Mouse (Mus musculus): Measurements from ENCODE around the gene Nom1. TPM values are rescaled to one million over a fixed set of nuclear protein-coding genes. Genes with fewer than 3 reads are reported as not detected.

Gene Nom1
- polyA plus RNA-seq, 1 experiment from 2014 or later, result 25.5 TPM

- no peak overlapping the region for H3K4me3 ChIP-seq (replicated peaks)
- no peak for ATAC-seq (ENCODE audit: insufficient number of reproducible peaks, low FRiP score, low TSS enrichment, low read depth)
- no peaks in the 10 kb centered on the region for H3K9me3 ChIP-seq (replicated peaks)
- H3K27me3 ChIP-seq, result peaks cover 97% of the 10 kb centered on the region
- H3K4me1 ChIP-seq, result 0 out of 2 replicates have a peak, but pooled peaks cover 4% of the 10 kb centered on the region
- H3K27ac ChIP-seq (replicated peaks), result no peak overlapping the region
- no peak overlapping the region for H3K9ac ChIP-seq
- no peaks in the 10 kb centered on the region for H3K36me3 ChIP-seq
- 2% methylated on average over 38 of the region's 38 CpGs for WGBS
- no peak overlapping the region for H3K4me2 ChIP-seq (replicated peaks)
Observed at GRCm38 (mm10) chr5:29484965-29485940, 50.8 kb downstream of the Nom1 start.

DNA sequence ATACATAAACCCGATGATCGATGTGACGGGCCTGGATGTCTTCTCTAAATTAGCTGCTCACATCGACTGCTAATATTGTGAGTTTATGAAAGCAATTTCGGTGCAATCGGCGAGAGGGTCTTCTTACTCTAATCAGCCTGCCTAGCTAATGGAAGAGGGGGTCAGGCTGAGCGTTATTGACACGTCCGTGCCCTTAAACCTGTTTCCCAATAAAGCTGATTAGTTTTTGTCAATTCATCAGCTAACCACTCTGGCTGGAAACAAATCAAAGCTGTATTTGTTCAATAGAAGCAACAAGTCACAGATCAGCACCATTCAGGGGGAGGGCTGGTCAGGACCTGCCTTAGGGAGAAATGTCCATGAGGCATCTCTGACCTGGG, 51.5 kb downstream of the Nom1 start:
- Histone ChIP-seq H3K27me3 (peaks cover 93% of the 10 kb centered on the region), H3K9ac (no peak overlapping the region), H3K36me3 (no peaks in the 10 kb centered on the region), H3K4me3 (replicated peaks) (no peak overlapping the region), H3K9me3 (replicated peaks) (no peaks in the 10 kb centered on the region), H3K27ac (replicated peaks) (no peak overlapping the region), H3K4me1 (0 out of 2 replicates have a peak, but pooled peaks cover 4% of the 10 kb centered on the region), H3K4me2 (replicated peaks) (no peak overlapping the region)
- ATAC-seq (ENCODE audit: insufficient number of reproducible peaks, low FRiP score, low TSS enrichment, low read depth), result no peak
- WGBS, result 2% methylated on average over 10 of the region's 10 CpGs

GRCm38 (mm10) chr5:29487321-29487720, 52.9 kb downstream of the Nom1 start:
- Histone ChIP-seq H3K27ac (replicated peaks) (no peak overlapping the region), H3K27me3 (peaks cover 85% of the 10 kb centered on the region), H3K4me3 (replicated peaks) (no peak overlapping the region), H3K4me1 (0 out of 2 replicates have a peak, but pooled peaks cover 4% of the 10 kb centered on the region), H3K9me3 (replicated peaks) (no peaks in the 10 kb centered on the region), H3K4me2 (replicated peaks) (no peak overlapping the region), H3K9ac (no peak overlapping the region), H3K36me3 (no peaks in the 10 kb centered on the region)
- 12% methylated on average over 13 of the region's 13 CpGs for WGBS
- no peak for ATAC-seq (ENCODE audit: insufficient number of reproducible peaks, low FRiP score, low TSS enrichment, low read depth)

- no peak overlapping the region for H3K27ac ChIP-seq (replicated peaks)
- no peak overlapping the region for H3K4me3 ChIP-seq (replicated peaks)
- no peaks in the 10 kb centered on the region for H3K4me1 ChIP-seq
- ATAC-seq (ENCODE audit: insufficient number of reproducible peaks, low FRiP score, low TSS enrichment, low read depth), result no peak
- WGBS, result 79% methylated on average over 3 of the region's 3 CpGs
- no peaks in the 10 kb centered on the region for H3K27me3 ChIP-seq
- H3K4me2 ChIP-seq (replicated peaks), result no peak overlapping the region
- H3K9ac ChIP-seq, result no peak overlapping the region
- no peaks in the 10 kb centered on the region for H3K9me3 ChIP-seq (replicated peaks)
- H3K36me3 ChIP-seq, result no peaks in the 10 kb centered on the region
Observed at GRCm38 (mm10) chr5:29507013-29507412, 72.5 kb downstream of the Nom1 start.

Other genes with a start within 250 kb of the Nom1 start
- gene Rnf32, start 238.7 kb upstream of the Nom1 start, polyA plus RNA-seq (2015; fragmentation: Nextera tagmentation; extraction: Ambion mirVana), result 5.3 and 9.1 TPM in 2 replicates
- 9.9 and 10.3 TPM in 2 replicates for gene Lmbr1, start 56.3 kb upstream of the Nom1 start, polyA plus RNA-seq (2015; fragmentation: Nextera tagmentation; extraction: Ambion mirVana)
- 0.11 and 0.13 TPM in 2 replicates for gene Mnx1, start 43.8 kb downstream of the Nom1 start, polyA plus RNA-seq (2015; fragmentation: Nextera tagmentation; extraction: Ambion mirVana)
- gene Ube3c, start 134.6 kb downstream of the Nom1 start, polyA plus RNA-seq (2015; fragmentation: Nextera tagmentation; extraction: Ambion mirVana), result 25.0 and 25.3 TPM in 2 replicates